Mouse (Mus musculus) neural tube, embryonic 10.5 days (tissue): ENCODE data around the gene Ndc1.
A peak's percentile ranks its signal among the peaks of the same experiment; 100 is the strongest.
"Not testable (repeated sequence)": the region's sequence is repeated elsewhere in the genome, so short reads cannot be mapped to it uniquely, and the experiment has no call there.

Experiments
- DNase-seq: peaks from one replicate; pipeline ENCODE4 v3.0.0-alpha.2; 2017; ENCODE audit warnings: low spot score; ENCODE audit errors: extremely low spot score

Gene Ndc1

DNA sequence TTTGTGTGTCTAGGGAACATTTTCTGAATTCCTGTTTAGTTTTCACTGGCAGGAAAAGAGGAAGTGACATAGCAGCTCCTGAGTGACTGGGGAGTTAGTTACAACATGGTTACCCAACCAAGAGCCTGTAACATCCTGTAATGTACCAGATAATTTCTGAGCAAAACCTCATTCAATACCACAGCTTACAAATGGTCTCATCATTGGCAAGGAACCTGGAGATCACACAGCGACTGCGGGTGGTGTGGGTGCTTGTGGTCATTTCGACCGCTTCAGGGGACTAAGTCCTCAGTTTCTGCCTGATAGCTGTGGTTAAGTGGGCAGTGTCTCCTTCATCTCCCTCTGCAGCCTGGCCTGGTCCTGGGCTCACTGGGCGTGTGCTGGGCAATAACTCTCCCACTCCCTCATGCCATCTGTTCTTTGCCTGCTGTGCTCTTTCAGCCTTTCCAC, 3.4 kb upstream of the Ndc1 start:
- DNase-seq, result no peak

DNA sequence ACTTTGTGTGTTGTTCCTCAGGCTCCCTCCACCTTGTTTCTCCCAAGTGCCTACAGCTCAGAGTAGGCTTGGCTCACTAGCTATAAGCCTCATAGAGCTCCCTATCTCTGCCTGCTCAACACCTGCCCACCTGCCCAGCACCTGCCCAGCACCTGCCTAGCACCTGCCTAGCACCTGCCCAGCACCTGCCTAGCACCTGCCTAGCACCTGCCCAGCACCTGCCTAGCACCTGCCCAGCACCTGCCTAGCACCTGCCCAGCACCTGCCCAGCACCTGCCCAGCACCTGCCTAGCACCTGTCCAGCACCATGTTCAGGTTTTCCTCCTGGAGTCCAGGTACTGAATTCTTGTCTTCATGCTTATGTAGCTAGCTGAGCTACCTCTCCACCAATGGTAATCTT, 1.2 kb upstream of the Ndc1 start:
- DNase-seq, result not testable (repeated sequence)

DNA sequence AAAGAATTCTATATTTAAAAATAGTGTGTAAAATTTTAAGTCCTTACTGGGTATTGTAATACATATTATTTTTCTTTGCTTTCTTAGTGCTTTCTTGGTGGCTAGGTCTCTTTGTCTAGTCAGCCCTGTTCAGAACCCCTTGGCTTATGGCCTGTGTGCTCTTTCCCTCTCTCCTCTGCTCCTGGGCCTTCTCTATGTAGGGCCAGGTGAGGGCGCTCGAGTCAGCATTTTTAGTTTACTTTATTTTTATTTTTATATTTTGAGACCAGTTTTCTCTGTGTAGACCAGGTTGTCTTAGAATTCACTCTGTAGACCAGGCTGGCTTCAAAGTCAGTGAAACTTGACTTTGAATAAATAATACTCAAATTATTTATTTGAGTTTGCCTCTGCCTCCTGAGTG, 4.7 kb downstream of the Ndc1 start:
- no peak for DNase-seq

DNA sequence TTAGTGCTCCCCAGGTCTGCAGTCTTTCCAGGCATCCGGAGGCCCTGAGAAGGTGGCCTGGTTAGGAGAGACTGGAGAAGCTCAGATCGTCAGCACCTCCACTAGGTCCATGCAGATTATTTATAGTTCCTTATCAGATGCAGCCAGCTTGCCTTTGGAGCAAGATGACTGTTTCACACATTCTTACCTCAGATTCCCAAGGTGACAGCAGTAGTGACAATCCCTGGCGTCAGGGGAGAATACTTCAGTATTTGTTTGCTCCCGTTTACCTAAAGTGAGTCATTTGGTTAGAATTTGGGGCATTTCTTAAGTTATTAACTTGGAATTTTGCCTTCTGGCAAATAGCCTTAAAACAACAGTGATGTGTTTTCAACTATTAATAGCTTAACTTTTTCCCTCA, 7.1 kb downstream of the Ndc1 start:
- no peak for DNase-seq

DNA sequence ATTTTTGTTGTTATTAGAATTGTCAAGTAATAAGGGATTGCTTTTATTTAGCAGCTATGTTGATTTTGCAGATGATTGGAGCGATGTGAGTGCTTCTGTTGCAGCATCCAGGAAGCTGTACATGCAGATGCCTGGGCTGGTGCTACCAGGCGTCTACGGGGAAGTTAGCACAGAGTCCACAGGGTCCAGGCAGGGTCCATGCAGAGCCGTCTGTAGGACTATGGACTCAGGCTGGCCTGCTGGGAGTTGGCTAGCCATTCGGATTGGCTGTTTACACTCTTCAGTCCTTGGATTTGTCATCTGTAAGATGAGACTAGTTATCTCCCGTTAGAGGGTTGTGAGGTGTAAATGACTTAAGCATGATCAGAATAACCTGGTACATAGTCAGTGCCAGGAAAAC, 11.4 kb downstream of the Ndc1 start:
- no peak for DNase-seq

DNA sequence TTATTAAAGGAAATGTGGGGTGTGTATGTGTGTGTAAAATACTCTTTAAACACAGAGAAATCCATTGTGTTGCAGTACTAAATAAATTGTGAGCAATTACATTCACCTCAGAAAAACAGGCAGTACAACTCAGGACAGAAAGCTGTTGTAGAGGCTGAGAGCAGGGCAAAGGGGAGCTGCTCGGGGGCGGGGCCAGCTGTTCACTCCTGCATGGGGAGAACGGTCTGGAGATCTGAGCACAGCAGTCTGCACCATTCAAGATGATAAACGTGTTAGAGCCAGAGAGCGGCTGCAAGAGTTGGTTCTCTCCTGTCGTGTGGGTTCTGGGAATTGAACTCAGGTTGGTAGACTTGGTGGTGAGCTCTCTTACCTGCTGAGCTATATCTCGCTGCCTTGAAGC, 13.3 kb downstream of the Ndc1 start:
- no peak for DNase-seq

DNA sequence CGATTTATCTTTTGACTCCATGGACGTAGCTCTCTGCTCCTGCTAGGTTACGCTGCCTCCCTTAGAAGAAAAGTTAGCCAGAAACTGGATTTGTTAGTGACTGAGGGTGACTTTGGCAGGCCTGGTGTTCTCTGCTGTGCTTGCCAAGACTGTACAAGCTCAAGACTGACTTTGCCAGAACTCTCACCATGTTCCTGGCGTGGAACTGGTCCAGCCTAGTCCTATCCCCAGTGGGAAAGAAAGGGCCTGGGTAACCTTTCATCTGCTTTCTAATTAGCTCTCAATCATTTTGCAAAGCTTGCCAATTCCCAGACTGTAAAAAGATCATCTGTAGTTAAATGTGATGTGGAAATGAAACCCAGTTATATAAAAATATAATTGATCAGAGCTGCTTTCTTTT, 19.5 kb downstream of the Ndc1 start:
- no peak for DNase-seq

DNA sequence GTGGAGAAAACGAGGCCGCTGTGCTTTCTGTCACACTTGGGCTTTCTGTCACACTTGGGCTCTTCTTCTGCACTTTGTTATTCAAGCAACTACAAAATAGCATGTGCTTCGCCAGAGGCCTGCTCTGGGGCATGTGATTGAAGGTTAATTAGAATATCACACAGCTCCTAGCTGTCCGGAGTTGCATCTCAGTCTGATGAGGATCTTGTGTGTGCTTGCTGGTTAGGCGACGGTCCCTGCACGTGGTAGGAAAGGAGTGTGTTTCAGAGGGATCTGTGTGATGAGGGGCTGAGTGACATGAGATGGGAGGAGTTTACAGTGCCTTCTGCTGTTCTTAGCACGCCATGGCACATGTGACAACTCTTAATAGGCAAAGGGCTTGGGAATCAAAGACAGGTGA, 19.9 kb downstream of the Ndc1 start:
- no peak for DNase-seq

DNA sequence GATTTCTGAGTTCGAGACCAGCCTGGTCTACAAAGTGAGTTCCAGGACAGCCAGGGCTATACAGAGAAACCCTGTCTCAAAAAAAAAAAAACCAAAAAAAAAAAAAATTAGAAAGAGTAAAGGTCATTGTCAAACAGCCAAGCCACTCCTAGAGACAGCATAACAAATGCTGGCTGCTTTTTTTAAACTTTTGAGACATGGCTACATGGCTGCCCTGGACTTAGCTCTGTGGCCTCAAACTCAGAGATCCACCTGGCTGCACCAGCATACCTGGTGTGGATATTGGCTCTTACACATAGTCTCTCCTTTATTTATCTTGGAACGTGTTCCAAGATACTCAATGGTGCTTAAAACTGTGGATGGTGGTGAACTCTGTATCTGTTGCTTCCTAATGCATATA, 20.7 kb downstream of the Ndc1 start:
- no peak for DNase-seq

DNA sequence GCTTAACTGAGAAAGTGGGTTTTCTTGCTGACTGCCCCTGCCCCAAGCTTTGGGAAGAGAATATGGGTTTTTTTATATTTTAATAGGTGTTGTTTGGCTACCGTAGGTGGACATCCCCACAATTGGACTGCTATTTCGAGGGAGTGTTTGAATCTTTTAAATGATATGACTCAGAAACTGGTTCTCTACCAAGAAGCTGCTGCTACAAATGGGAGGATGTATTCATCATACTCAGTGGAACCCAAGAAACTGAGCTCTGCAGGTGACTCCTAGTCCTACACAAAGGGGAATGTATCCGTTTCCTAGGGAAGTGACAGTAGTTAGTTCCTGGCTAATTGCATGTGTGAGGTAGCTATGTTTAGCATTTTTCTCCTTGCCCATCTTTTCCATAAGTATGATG, 21.8 kb downstream of the Ndc1 start:
- no peak for DNase-seq

DNA sequence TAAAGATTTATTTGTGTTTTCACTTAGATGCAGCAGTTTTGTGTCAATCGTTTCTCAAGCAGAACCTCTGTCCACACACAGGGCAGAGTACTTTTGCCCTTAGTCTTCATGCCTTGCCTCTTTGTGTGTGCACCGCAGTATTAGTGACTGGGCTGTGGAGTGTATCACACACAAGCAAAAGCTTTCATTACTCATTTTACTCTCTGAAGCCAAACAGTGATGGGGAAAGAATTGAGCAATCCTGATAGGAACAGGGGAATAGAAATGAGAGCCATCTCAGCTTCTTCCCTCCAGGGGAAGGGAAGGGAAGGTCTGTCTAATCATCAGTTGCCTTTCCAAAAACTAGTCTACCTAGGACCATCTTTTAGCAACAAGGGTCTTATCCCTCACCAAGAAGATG, 26.2 kb downstream of the Ndc1 start:
- DNase-seq, result no peak

DNA sequence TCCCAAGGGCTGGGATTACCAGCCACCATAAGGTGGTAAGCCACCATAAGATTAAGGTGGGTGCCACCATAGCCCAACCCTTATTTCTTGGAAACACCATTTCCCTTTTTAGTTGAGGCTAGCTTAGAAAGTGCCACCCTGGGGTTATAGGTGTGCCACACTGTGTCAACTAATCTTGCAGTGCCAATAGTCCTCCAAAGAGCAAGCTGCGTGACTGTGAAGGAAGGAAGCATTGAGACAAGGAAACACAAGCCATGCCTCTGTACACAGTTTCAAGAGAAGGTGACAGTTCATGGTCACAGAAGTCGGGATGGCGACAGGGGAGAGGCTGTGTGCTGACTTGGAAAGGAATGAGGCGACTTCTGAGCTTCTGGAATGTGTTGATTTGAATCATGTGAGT, 52.6 kb downstream of the Ndc1 start:
- DNase-seq, result no peak

DNA sequence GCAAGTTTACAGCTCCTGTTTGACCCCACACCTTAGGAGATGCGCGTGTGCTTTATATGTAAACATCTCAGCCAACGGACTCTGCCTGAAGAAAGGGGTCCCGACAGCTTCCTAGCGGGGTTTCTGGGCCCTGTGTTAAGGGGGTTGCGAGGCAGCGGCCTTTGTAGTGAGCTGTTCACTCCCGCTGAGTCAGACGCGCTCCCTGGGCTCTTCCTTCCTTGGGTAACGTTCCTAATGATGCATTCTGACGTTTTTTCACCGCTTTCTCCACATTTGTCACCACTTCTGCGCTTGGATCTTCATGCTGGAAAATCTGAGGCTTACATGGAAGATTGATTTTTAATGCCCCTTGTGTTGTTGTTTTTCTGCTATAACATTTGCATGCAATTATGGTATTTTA, 54.1 kb downstream of the Ndc1 start:
- DNase-seq, result no peak

DNA sequence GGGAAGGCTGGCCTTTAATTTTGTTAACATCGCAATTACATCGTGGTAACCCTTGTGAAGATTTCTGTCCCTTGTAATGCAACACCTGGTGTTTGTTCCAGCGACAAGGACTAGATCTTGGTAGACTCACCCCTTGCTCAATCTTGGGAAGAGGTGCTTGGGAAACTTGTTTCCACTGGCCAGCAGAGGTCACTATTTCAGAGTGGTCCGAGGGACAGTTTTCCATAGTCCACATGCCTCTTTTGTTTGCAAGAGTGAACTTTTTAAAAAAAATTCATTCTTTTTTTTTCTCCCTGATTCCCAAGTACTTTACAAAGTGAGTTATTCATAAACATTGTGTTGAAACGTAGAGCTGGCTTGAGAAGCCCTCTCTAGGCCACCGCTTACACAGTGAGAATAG, 54.6 kb downstream of the Ndc1 start:
- DNase-seq, result no peak

DNA sequence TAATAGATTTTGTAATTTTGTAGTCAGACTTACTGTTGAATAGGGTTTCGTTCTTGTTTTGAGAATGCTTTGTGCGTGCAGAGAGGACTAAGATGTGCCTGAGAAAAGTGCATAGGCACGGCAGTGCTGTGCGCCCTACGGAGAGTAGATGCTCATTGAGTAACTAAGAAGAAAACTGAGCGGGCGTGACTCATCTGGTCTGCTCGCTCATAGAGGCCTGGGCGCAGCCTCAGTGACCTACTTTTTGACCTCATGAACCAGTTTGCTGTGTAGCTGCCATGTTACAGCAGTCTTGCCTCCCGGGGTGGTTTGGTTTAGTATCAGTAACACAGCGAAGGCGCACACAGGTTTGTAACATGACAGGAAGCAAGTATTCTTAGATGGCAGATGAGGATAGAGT, 58.0 kb downstream of the Ndc1 start:
- no peak for DNase-seq

DNA sequence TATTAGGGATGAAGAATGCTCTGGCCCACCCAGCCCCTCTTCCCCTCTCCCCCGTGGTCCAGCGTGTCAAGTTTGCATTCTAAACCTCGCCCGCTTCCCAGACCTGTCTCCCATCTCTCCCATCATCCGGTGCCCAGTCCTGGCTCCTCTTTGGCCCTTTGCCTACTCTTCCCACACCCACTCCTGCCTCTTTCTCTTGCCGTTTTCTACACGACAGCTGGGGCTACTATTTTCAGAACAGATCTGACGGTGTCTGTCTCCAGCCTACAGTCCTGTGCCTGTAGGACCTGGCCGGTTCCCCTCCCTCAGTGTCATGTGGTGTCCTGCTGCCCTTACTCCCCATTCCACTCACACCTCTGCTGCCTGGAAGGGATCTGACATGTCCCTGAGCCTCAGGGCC, 59.0 kb downstream of the Ndc1 start:
- no peak for DNase-seq

DNA sequence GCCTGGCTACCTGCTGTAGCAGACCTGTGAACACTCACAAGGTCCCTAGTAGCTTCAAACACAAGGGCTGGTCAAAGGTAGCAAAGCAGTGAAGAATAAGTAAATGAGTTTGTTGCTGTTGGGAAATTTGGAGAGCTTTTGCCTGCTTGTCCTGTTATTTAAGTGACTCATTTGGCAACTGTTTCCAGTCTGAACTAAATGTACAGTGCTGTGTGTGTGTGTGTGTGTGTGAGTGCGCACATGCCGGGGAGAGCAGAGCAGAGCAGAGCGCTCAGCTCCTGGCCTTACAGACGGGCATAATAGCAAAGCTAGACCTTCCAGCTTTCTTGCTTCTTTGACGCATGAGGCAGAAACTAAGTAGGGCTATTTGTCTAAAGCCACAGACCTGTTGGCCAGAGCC, 65.1 kb downstream of the Ndc1 start:
- DNase-seq, result no peak

DNA sequence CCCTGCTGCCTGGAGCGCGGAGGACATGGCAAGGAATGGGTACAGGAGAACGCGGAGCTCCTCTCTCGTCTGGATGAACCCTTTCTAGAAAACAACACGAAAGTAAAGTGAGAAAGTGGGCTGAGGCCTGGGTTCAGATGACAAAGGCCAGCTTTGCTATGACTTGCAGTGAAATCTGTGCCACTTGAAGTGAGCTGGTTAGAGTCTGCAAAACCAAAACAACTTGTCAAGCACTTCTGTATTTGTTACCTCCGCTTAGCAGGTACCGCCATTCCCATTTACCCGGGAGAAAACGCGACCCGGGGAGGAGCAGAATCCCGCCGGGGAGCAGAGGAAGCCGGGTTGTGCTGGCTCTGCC, 66.4 kb downstream of the Ndc1 start:
- DNase-seq, result peak; percentile 53

DNA sequence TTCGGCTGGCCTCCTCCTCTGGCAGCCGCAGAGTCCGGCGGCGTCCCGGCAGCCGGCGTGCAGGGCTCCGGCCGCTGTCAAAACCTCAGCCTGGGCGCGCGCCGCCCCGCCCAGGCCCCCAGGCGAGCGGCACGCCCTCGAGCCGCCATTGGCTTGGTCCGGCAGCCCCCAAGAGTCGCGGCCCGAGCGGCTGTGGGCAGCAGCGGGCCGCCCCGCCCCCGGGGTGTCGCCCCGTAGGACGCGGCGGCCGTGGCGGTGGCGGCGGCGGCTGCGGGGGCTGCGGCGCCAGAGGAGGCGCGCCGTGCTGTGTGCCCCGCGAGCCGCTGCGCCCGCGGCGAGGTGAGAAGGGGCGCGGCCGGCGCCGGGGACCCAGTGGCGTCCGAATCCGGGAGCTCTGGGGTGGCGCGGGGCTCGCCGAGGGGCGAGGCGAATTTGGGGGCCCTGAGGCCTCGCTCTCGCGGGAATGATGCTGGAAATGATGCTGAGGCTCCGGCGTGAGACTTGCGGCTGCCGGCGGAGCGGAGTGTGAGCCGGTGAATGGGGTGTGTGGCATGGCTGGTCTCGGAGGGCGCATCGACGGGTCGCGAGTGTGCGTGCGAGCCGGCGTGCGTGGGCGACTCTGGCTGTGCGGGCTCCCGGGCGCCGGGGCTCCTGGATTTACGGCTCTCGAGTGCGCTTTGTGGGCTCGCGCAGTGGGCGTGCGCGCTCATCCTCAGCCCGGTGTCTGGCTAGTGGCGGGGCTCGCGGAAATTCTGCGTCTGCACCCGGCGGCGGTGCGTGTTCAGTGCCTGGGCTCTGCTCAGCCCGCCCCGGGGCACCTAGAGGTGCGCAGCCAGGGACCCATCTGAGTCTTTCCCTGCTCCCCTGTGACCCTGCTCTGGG, 67.0 kb downstream of the Ndc1 start, which contains the start of gene Glis1:
TSS of gene Glis1 (plus strand) at position 236 of the 882 bp plus-strand sequence.
- peak; percentile 80 for DNase-seq

DNA sequence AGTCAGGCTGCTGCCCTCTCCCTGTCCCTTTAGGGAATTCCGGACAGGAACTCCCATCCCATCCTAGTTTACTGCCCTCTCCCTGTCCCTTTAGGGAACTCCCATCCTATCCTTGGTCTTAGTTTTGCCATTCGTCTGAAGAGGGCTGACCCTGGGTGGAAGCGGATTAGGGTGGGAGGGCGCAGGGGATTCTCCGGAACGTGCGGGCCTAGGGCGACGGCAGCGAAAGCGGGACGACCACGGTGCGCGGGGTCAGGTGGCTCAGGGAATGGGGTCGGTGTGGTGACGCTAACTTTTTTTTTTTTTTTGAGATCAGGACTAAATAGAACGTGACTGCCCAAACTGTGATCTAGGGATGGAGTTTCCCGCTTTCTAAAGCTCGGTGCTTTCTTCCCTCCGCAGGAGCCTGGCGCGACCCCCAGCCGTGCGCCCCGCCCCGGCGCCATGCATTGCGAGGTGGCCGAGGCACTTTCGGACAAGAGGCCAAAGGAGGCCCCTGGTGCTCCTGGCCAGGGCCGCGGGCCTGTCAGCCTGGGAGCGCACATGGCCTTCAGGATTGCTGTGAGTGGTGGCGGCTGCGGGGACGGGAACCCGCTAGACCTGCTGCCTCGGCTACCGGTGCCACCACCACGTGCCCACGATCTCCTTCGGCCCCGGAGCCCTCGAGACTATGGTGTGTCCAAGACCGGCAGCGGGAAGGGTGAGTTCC, 67.8 kb downstream of the Ndc1 start:
- DNase-seq, result peak; percentile 52

DNA sequence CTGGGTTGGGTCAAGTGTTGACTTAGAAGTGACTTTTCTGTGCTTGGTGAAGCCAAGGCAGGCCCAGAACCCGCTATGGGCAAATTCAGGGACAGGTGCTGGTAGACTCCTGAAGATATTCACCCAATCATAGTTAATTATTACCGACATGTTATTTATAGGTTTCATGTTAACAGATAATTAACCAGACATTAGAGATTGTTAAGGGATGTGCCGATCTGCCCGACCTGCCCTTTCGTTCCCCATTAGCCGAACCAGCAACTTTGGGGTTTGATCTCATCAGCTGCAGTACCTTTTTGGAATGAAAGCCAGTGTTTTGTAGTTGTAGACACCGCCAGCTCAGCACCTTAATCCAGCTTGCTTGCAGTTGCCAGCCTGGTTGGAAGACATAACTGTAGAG, 68.9 kb downstream of the Ndc1 start:
- no peak for DNase-seq

DNA sequence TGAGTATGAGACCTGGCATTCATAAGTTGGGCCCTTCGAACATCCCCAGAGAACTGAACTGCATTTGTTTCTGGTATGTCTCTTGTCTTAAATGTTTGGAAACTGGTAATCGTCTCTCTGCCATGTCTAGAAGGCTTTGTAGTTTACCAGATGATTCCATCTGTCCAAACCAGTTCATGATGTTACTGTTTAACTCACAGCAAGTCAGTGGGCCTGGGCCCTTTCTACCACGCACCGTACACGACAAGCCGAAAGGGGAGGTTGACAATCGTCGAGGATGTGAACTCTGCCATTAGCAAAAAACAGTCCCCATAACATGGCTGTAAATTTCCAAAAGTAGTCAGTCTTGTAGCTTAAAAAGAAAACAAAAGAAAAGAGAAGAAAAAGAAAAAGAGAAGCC, 71.2 kb downstream of the Ndc1 start:
- no peak for DNase-seq

DNA sequence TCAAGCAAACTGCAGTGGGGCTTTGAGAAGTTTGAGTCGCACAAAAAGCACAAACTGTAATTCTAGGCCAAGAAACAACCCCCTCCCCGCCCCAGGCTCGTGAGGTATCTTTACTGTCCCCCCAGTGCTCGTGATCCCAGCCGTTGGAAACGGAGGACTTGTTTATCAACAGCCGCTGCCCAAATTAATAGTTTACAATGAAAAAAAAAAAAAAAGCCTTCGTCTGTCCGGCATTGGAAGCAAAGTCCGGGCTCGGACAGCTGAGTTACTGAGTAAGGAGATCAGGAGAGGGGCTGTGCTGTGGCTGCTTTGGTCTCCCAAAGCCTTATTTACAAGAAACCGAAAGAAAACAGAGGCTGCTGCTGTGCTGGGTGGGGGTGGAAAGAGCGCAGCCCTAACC, 72.7 kb downstream of the Ndc1 start:
- no peak for DNase-seq
